Mouse (Mus musculus): Measurements from ENCODE around the gene Olfr686.

The Olfr686 gene

DNA sequence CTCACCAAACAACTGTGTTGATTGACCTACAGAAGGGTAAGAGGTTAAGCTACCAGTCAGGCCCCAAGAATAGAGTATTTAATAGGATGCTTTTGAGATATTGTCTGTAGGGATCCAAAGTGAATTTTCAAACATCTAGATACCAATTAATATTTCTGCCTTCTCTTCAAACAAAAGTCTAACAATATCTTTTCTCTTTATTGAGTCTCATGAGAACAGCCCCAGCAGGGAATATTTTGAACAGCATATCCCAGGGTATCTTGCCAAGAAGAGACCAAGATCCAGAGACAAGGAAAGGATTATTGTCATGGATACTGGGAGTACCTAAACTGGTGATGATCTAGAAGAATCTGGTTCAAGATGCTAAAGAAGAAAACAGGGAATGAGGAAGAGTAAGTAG lies at the start of gene Olfr686:
Gene Olfr686, minus strand, starts transcription at position 101 of the 400 bp plus-strand sequence.
- DNase-seq (ENCODE audit: extremely low read depth, low read depth), result no peak

DNA sequence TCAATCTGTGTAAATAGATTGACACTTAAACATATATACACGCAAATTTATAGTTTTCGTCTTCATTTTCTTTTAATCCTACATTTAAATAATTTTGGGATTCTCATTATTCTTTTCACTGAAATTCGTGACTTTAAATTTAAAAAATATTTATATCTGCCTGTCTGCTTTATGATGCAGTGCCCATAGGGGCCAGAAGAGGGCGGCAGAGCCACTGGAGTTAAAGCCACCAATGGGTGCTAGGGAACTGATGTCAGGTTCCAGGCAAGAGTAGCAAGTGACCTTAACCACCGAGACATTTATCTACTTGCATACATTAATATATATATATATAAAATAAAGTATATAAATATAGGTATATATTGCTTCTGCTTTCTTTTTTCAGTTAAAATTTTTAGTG lies 49.4 kb upstream of the Olfr686 start:
- DNase-seq (ENCODE audit: extremely low read depth, low read depth), result peak; percentile 2

GRCm38 (mm10) chr7:105248197-105248596 lies 40.9 kb upstream of the Olfr686 start:
- DNase-seq (ENCODE audit: extremely low read depth, low read depth), result no peak

- DNase-seq (ENCODE audit: extremely low read depth, low read depth), result no peak
Measured at GRCm38 (mm10) chr7:105247671-105248070, 40.4 kb upstream of the Olfr686 start.

DNA sequence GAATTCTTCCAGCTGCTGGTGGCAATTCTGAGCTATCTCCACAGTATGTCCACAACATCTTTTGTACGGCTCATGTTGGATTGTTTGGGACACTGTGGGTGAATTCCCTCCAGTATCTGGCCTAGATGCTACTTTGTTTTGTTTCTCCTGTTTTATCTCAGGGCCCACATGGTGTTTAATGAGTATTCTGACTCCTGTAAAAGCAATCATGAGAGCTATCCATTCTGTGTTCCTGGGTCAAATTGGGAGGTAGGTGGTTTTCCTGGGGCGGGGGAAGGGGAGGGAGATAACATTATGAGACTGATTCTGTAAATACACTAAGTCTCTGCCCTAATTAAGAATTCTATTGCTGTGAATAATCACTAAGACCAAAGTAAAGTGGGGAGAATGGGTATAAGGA lies 22.1 kb upstream of the Olfr686 start:
- DNase-seq (ENCODE audit: extremely low read depth, low read depth), result no peak

DNA sequence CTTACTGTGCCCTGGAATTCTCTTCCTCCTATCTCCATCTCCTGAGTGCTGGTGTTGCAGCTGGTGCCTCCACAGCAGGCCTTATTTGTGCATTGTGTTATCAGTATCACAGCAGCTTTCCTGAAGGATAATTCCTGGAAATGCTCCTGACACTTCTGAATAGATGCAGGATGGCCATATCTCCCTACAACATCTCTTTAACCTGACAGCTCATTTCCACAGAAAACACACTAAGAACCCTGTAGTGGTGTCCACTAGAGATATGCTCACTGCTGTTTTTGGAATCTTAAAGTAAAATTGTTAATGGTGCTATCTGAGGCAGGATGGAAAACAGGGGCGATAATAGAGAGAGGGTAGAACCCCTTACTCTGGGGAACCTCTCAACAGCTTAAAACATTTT lies 20.9 kb upstream of the Olfr686 start:
- DNase-seq (ENCODE audit: extremely low read depth, low read depth), result no peak

- DNase-seq (ENCODE audit: extremely low read depth, low read depth), result no peak
Measured at GRCm38 (mm10) chr7:105226703-105227102, 19.4 kb upstream of the Olfr686 start.

DNA sequence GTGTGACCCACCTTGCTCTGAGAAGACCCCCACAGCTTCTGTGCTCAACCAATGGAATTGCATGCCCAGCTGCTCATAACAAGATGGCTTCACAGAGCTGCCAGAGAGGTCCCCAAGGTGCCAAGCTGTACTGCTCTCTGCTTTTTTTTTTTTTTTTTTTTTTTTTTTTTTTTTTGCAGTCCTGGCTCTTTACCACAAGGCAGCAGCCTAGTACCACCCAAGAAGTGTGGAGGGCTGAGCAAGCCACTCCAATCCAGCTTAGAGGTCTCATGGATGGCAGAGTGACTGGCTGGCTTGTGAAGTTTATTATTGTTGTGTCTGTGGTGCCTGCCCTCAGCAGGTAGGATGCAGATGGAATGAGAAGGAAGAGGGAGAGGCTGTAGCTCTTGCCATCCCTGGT lies 18.8 kb upstream of the Olfr686 start:
- no peak for DNase-seq (ENCODE audit: extremely low read depth, low read depth)

- DNase-seq (ENCODE audit: extremely low read depth, low read depth), result no peak
Measured at GRCm38 (mm10) chr7:105218281-105218680, 11.0 kb upstream of the Olfr686 start.

DNA sequence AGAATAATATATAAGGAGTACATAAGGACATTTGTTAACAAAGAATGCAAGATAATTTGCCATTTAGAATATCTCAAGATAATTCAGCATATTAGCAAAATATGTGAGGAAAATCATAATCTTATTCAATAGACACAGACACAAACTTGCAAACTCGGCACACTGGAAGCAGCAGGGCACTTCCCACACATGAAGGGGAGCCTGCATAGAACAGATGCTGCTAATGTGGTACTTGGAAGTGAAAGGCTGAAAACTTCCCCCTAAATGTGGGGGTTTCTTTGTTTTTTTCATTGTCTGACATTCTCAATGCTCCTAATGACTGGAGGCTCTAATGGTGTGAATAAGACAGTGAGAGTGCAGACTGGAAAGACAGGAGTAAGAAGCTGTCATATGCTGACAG lies 7.5 kb upstream of the Olfr686 start:
- DNase-seq (ENCODE audit: extremely low read depth, low read depth), result no peak

- no peak for DNase-seq (ENCODE audit: extremely low read depth, low read depth)
Measured at GRCm38 (mm10) chr7:105185912-105186311, 21.4 kb downstream of the Olfr686 start, which contains the start of gene Olfr685. Gene Olfr685 (minus strand): TSS chr7:105186012.

GRCm38 (mm10) chr7:105170773-105171172 lies 36.5 kb downstream of the Olfr686 start:
- no peak for DNase-seq (ENCODE audit: extremely low read depth, low read depth)

DNA sequence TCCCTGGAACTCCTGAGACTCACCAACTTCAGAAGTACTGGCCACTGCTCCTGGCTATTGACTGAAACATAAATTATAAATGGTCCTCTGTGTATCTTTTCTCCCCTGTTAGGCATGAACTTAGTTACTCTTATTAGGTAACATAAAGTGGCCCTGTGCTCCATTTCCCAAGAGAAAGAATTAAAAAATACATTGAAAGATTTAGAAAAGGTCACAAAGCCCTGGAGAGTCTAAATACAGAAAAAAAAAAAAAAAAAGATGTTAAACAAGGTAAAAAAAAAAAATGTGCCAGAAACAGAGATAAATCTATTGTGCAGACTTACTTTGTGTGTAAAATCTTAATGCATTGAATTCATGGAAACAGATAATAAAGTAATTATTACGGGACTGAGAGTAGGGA lies 43.7 kb downstream of the Olfr686 start, which contains the start of gene Olfr684:
Gene Olfr684, minus strand, starts transcription at position 101 of the 400 bp plus-strand sequence.
- DNase-seq (ENCODE audit: extremely low read depth, low read depth), result no peak

All from MEL-GATA-1-ER (cell line).